Mouse (Mus musculus) mouse trophoblast stem cell (cell line): Measurements from ENCODE around the gene Shank3.

Experiments used
- in situ Hi-C, 2 experiments: fragments of 300-500 bp; cut with MseI, MboI; formaldehyde crosslinking; loops; 2 replicates in 1 of 2; 3 replicates in 1 of 2; pipeline ENCODE4 v1.15.1; 2025

The Shank3 gene

DNA sequence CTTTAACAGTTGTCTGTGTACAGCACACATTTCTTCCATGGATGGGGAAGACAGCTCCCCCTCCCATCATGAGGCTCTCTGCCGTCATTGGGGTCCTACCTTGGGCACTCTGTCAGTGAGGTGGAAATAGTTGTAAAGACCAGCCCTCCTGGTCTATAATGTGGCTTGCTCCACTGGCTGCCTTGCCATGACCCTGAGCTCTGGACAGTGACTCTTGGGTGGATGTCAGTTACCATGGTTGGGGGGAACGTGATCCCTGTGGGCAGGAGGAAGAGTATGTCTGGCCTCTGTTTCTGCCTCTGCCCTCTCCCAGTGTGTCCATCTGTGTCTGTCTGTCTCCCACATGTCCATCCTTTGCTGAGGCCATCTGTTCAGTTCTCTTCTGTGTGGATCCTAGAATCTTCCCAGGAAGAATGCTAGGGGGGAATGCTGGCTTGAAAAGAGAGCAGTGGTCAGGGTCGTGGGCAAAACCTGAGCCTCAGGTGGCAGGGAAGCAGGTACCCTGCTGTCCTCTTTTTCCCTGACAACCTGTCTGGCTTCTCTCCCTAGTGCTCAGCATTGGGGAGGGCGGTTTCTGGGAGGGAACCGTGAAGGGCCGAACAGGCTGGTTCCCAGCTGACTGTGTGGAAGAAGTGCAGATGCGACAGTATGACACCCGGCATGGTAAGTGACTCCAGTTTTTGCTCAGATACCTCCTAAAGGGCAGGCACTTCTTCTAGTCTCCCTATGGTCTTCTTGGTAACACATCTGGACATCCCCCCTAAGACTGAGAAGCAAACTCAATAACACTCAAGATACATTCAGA lies 25.4 kb downstream of the Shank3 start:
- in situ Hi-C loops: no loop called here

- in situ Hi-C loops: no loop called here
Measured at GRCm38 (mm10) chr15:89525464-89525863, 26.0 kb downstream of the Shank3 start.

DNA sequence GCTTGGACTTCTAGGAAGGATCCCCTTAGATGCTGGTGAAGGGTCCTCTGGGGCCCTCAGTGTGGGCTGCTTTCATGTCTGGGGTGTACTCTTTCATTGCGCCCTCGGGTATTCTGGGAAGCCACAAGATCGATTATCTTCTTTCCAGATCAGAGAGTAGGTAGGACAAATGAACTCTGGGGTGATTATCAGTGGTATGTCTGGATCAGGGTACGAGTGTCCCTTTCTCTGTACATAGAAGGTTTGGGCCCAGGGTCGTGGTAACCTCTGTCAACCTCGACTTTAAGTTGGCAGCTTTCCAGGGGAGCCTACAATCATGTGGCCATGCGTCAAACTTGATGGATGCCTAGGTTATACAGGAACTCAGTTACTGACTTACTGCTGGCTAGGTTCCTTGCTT lies 26.5 kb downstream of the Shank3 start:
- in situ Hi-C loops: no loop called here

GRCm38 (mm10) chr15:89526776-89527325 lies 27.4 kb downstream of the Shank3 start:
- in situ Hi-C loops: no loop called here

DNA sequence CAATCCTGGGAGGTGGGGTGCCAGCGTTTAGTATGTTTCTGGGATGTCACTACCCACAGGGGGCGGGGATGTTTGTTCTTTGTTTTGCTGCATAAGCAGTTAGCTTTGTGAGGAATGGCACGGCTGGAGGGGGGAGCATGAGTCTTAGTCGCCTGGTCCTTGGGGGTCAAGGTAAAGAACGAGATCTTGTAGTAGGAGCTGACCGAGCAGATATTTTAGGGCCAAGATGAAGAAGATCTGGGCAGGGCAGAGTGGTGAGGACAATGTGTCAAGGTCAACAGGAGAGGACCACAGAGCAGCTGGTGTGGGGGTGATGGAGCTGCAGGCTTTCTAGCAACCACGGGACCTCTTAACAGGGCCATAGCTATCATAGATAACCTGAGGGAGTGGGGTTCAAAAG lies 28.0 kb downstream of the Shank3 start:
- in situ Hi-C loops: no loop called here

- in situ Hi-C loops: no loop called here
Measured at GRCm38 (mm10) chr15:89528201-89528850, 28.9 kb downstream of the Shank3 start.

GRCm38 (mm10) chr15:89528923-89529322 lies 29.5 kb downstream of the Shank3 start:
- in situ Hi-C loops: no loop called here

- in situ Hi-C loops: no loop called here
Measured at GRCm38 (mm10) chr15:89530336-89530735, 30.9 kb downstream of the Shank3 start.

DNA sequence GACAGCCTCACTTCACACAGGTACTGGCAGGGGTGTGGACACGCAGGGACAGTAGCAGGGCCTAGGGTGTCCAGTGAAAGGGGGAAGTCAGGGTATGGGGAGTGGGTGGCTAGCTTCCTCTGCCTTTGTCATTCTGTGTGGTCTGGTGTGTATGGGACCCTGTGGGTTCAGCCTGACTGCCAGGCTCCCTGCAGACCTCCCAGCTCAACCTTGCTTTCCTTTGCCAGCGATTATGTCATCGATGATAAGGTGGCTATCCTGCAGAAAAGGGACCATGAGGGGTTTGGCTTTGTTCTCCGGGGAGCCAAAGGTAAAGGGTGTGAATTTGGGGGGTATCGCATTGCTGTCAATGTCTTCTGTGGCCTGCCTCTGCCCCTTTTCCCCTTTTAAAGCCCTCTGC lies 32.0 kb downstream of the Shank3 start:
- in situ Hi-C loops: no loop called here

DNA sequence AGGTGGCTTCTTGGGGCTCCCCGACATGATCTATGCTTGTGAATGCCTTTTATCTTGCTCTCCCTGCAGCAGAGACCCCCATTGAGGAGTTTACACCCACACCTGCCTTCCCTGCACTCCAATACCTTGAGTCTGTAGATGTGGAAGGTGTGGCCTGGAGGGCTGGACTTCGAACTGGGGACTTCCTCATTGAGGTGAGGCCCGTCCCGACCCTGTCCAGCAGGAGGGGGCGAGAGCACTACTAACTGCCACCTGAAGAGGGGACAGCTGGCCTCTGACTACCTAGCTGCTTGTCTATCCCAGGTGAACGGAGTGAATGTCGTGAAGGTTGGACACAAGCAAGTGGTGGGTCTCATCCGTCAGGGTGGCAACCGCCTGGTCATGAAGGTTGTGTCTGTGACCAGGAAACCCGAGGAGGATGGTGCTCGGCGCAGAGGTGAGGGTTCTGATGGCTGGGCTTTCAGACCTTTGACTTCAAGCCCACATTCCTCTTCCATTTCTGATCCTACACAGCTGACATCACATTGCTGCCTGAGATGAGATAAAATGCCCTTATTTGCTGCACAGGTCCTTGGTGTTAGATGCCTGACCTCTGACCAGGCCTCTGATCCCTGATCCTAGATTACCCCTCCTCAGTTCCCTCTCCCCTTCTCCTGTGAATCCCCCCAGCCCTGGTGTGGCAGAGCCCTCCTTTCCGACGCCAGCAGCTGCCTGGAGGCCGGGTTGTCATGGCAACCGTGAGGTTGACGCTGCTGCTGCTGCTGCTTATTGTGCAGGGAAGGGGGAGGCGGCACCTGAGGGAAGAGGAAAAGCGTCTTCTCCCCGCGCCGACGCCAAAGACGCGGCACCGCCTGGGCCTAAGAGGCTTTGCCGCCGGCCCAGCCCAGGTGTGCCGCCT lies 32.9 kb downstream of the Shank3 start:
- in situ Hi-C loops: no loop called here

DNA sequence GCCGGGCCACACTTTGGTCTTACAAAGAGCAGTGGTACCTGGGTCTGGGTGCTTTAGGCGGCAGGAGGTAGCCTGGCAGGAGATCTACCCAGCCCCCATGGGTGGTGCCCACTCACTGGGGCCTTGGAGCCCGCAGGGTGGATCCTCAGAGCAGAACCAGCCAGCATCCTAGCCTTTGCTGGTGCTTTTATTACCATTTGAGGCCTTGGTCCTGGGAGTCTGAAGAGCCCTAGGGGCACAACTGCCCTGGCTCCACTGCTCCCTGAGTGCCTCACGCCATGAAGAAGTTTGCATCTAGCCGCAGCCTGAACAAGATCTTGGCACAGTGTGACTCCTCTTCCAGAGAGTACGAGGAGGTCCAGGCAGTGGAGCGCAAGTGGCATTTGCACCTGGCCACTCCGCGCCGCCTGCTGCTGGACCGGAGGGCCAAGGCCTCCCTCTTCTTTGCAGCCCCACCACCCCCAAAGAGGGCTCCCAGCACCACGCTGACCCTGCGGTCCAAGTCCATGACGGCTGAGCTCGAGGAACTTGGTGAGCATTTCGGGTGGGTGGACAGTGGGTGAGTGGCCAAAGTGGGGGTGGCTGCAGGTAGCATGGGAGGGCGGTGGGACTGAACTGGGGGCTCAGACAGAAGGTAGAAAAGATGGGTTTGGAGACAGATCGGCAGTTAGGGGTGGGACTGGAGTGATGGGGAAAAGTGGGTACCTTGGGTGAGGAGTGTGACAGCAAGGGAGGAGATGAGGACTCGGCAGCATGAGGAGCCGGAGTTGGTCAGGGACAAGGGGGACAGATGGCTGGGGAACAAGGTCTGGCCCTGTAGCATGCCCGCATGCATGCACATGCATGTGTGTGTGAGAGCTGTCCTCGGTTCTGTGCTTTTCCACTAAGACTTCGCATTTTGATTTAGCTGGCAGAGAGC lies 33.8 kb downstream of the Shank3 start:
- in situ Hi-C loops: no loop called here

- in situ Hi-C loops: no loop called here
Measured at GRCm38 (mm10) chr15:89533843-89534207, 34.4 kb downstream of the Shank3 start.

DNA sequence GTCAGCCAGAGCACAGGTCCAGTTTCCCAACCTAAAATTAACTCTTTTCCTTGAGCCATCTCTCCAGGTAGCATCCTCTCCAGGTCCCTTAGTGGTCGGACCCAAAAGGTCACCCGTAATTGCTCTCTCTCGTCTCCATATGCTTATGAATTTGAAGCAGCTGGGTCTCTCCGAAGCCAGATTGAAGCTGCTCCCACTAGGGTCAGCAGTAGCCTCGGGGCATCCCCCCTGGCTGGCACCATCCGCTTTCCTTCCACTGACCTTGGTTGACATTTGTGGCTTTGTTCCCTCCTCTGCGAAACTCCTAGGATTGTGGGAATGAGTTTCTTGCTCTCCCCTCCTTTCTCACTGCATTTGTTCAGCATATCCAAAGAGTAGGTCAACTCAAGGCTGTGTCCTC lies 44.7 kb downstream of the Shank3 start:
- in situ Hi-C loops: no loop called here

GRCm38 (mm10) chr15:89547321-89547720 lies 47.9 kb downstream of the Shank3 start:
- in situ Hi-C loops: no loop called here

GRCm38 (mm10) chr15:89547824-89548601 lies 48.6 kb downstream of the Shank3 start:
- in situ Hi-C loops: no loop called here

GRCm38 (mm10) chr15:89548837-89549236 lies 49.4 kb downstream of the Shank3 start:
- in situ Hi-C loops: no loop called here

GRCm38 (mm10) chr15:89550506-89550905 lies 51.1 kb downstream of the Shank3 start:
- in situ Hi-C loops: no loop called here

- in situ Hi-C loops: no loop called here
Measured at GRCm38 (mm10) chr15:89551733-89552132, 52.3 kb downstream of the Shank3 start.

DNA sequence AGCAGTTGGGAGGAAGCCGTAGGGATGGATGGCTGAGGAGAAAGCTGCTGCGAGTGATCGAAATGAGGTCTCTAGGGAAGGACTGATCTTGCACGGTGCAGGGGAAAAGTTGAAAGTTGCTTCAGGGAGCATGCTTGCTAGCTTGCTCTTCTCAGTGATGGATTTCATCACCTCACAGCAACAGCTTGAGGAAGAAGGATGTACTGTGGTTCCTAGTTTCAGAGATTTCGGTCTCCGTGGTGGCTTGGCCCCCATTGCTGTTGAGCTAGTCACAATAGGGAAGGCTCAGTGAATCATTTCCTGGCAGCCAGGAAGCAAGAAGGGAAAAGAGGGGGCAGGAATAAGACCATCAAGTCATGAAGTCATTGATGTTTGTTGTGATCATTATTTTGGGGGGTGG lies 56.2 kb downstream of the Shank3 start:
- in situ Hi-C loops: no loop called here
